Mouse (Mus musculus) embryonic facial prominence, embryonic 15.5 days (tissue): Measurements from ENCODE around the gene Smyd5. TPM values are rescaled to one million over a fixed set of nuclear protein-coding genes. Genes with fewer than 3 reads are reported as not detected.

Experiments used
- polyA plus RNA-seq: library from polyadenylated mRNA; unstranded; fragments of >200 nt; fragmentation: Nextera tagmentation; extraction: Ambion mirVana; gene quantifications from 2 replicates; pipeline ENCODE4 v1.2.1, GENCODE M21; 2015

Gene Smyd5
- polyA plus RNA-seq, 1 experiment from 2014 or later, result 51.9 TPM

Other genes with a start within 250 kb of the Smyd5 start
- 0.21 and 0.45 TPM in 2 replicates for gene Emx1, start 244.6 kb upstream of the Smyd5 start, polyA plus RNA-seq
- 8.0 TPM in 2 replicates for gene Sfxn5, start 98.6 kb upstream of the Smyd5 start, polyA plus RNA-seq
- 20.1 and 21.4 TPM in 2 replicates for gene Rab11fip5, start 57.4 kb upstream of the Smyd5 start, polyA plus RNA-seq
- not detected in 2 replicates for gene Noto, start 8.1 kb upstream of the Smyd5 start, polyA plus RNA-seq
- 440 and 448 TPM in 2 replicates for gene Cct7, start 19.5 kb downstream of the Smyd5 start, polyA plus RNA-seq
- gene Pradc1, start 20.0 kb downstream of the Smyd5 start, polyA plus RNA-seq, result 38.0 and 42.4 TPM in 2 replicates
- gene Fbxo41, start 71.0 kb downstream of the Smyd5 start, polyA plus RNA-seq, result 0.26 and 0.33 TPM in 2 replicates
- gene Egr4, start 81.6 kb downstream of the Smyd5 start, polyA plus RNA-seq, result not detected in 2 replicates
- 4.9 and 5.3 TPM in 2 replicates for gene Alms1, start 155.5 kb downstream of the Smyd5 start, polyA plus RNA-seq